Mouse (Mus musculus): ENCODE measurements around the gene Gjc2. TPM values are rescaled to one million over a fixed set of nuclear protein-coding genes. Genes with fewer than 3 reads are reported as not detected.

Gjc2 gene
- total RNA-seq, 2 experiments from 2014 or later, result not detected

- ATAC-seq (replicated peaks; ENCODE audit: poor library complexity, severe bottlenecking), result no peak
These were observed 51.6 kb downstream of the Gjc2 start for GRCm38 (mm10) chr11:59131348-59131919.

GRCm38 (mm10) chr11:59130782-59131181, 52.2 kb downstream of the Gjc2 start:
- no peak for ATAC-seq (replicated peaks; ENCODE audit: poor library complexity, severe bottlenecking)

Other genes starting within 250 kb of the Gjc2 start
- gene Rnf187, start 244.3 kb downstream of the Gjc2 start, total RNA-seq (2014; fragmentation: Nextera tagmentation), result 78.6 and 79.3 TPM in 2 replicates
- gene Rnf187, start 244.3 kb downstream of the Gjc2 start, total RNA-seq (2017), result 60.0 and 82.2 TPM in 2 replicates
- gene Hist3h2ba, start 234.3 kb downstream of the Gjc2 start, total RNA-seq (2014; fragmentation: Nextera tagmentation), result not detected in 2 replicates
- 1.5 and 2.3 TPM in 2 replicates for gene Hist3h2ba, start 234.3 kb downstream of the Gjc2 start, total RNA-seq (2017)
- gene Hist3h2a, start 228.5 kb downstream of the Gjc2 start, total RNA-seq (2014; fragmentation: Nextera tagmentation), result 9.3 and 14.0 TPM in 2 replicates
- 234 and 237 TPM in 2 replicates for gene Hist3h2a, start 228.5 kb downstream of the Gjc2 start, total RNA-seq (2017)
- gene Trim17, start 228.5 kb downstream of the Gjc2 start, total RNA-seq (2014; fragmentation: Nextera tagmentation), result not detected in 2 replicates
- gene Trim17, start 228.5 kb downstream of the Gjc2 start, total RNA-seq (2017), result 0.13 TPM in 1 of 2 replicates, not detected in the other
- gene Trim11, start 205.1 kb downstream of the Gjc2 start, total RNA-seq (2014; fragmentation: Nextera tagmentation), result 29.0 and 32.3 TPM in 2 replicates
- gene Trim11, start 205.1 kb downstream of the Gjc2 start, total RNA-seq (2017), result 29.1 and 30.5 TPM in 2 replicates
- gene Obscn, start 46.8 kb downstream of the Gjc2 start, total RNA-seq (2014; fragmentation: Nextera tagmentation), result not detected in 2 replicates
- gene Obscn, start 46.8 kb downstream of the Gjc2 start, total RNA-seq (2017), result not detected in 2 replicates
- 0.84 and 2.8 TPM in 2 replicates for gene Iba57, start 19.5 kb downstream of the Gjc2 start, total RNA-seq (2014; fragmentation: Nextera tagmentation)
- gene Iba57, start 19.5 kb downstream of the Gjc2 start, total RNA-seq (2017), result 3.9 and 6.0 TPM in 2 replicates
- gene Guk1, start 9.0 kb upstream of the Gjc2 start, total RNA-seq (2014; fragmentation: Nextera tagmentation), result 41.9 and 58.1 TPM in 2 replicates
- gene Guk1, start 9.0 kb upstream of the Gjc2 start, total RNA-seq (2017), result 33.2 and 35.9 TPM in 2 replicates
- 22.7 and 45.8 TPM in 2 replicates for gene Mrpl55, start 19.3 kb upstream of the Gjc2 start, total RNA-seq (2014; fragmentation: Nextera tagmentation)
- gene Mrpl55, start 19.3 kb upstream of the Gjc2 start, total RNA-seq (2017), result 59.9 and 82.1 TPM in 2 replicates
- 21.2 and 21.9 TPM in 2 replicates for gene 2310033P09Rik, start 25.1 kb upstream of the Gjc2 start, total RNA-seq (2014; fragmentation: Nextera tagmentation)
- gene 2310033P09Rik, start 25.1 kb upstream of the Gjc2 start, total RNA-seq (2017), result 11.4 and 14.0 TPM in 2 replicates
- gene Arf1, start 45.1 kb upstream of the Gjc2 start, total RNA-seq (2014; fragmentation: Nextera tagmentation), result 287 and 315 TPM in 2 replicates
- gene Arf1, start 45.1 kb upstream of the Gjc2 start, total RNA-seq (2017), result 336 and 384 TPM in 2 replicates
- gene Wnt3a, start 107.5 kb upstream of the Gjc2 start, total RNA-seq (2014; fragmentation: Nextera tagmentation), result not detected in 2 replicates
- gene Wnt3a, start 107.5 kb upstream of the Gjc2 start, total RNA-seq (2017), result not detected in 2 replicates
- gene Wnt9a, start 123.7 kb upstream of the Gjc2 start, total RNA-seq (2014; fragmentation: Nextera tagmentation), result not detected in 2 replicates
- not detected in 2 replicates for gene Wnt9a, start 123.7 kb upstream of the Gjc2 start, total RNA-seq (2017)
- not detected in 2 replicates for gene Prss38, start 192.4 kb upstream of the Gjc2 start, total RNA-seq (2014; fragmentation: Nextera tagmentation)
- not detected in 2 replicates for gene Prss38, start 192.4 kb upstream of the Gjc2 start, total RNA-seq (2017)

Measured in granulocyte monocyte progenitor cell, adult 5-6 weeks (primary cell).